Mouse (Mus musculus) myocyte (in vitro differentiated cells): ENCODE measurements at regions not wholly inside any gene's neighbourhood (a gene's known extent, or its start where the extent isn't known, plus 50 kb on each side); places are given as distances from the start of the nearest gene placed in this dataset.

Experiments used
- CEBPB ChIP-seq: IDR thresholded peaks from 2 replicates; pipeline ENCODE4 v1.6.1; 2011; ENCODE audit warnings: mild to moderate bottlenecking, moderate library complexity; ENCODE audit not compliant: poor library complexity, insufficient read depth, severe bottlenecking
- E2F4 ChIP-seq: IDR thresholded peaks from one replicate; pipeline ENCODE4 v1.6.1; 2011; ENCODE audit warnings: mild to moderate bottlenecking, control low read depth, moderate library complexity; ENCODE audit not compliant: insufficient read depth
- MAX ChIP-seq: IDR thresholded peaks from one replicate; pipeline ENCODE4 v1.6.1; 2011; ENCODE audit warnings: low read depth, mild to moderate bottlenecking, control low read depth
- MYOD1 ChIP-seq, 3 experiments: IDR thresholded peaks; one replicate each; pipeline ENCODE4 v1.6.1; 2011; ENCODE audit warnings: control low read depth in 2 of 3, low read depth in 2 of 3, mild to moderate bottlenecking in 2 of 3, moderate library complexity in 1 of 3; ENCODE audit not compliant: insufficient read length in 2 of 3, control insufficient read depth in 1 of 3
- MYOG ChIP-seq, 3 experiments: IDR thresholded peaks; one replicate each; pipeline ENCODE4 v1.6.1; 2011; ENCODE audit warnings: control low read depth in 2 of 3, low read depth in 2 of 3, mild to moderate bottlenecking in 2 of 3; ENCODE audit not compliant: insufficient read length in 2 of 3, control insufficient read depth in 1 of 3, insufficient read depth in 1 of 3
- POLR2A ChIP-seq: IDR thresholded peaks from one replicate; pipeline ENCODE4 v1.6.1; 2011; ENCODE audit warnings: low read depth, mild to moderate bottlenecking, control low read depth, moderate library complexity; ENCODE audit not compliant: insufficient read length
- POLR2AphosphoS2 ChIP-seq: IDR thresholded peaks from one replicate; pipeline ENCODE4 v1.6.1; 2011; ENCODE audit warnings: low read depth, control low read depth; ENCODE audit not compliant: insufficient read length
- REST ChIP-seq: IDR thresholded peaks from one replicate; pipeline ENCODE4 v1.6.1; 2011; ENCODE audit warnings: mild to moderate bottlenecking, control low read depth, moderate library complexity; ENCODE audit not compliant: insufficient read depth, insufficient read length
- SRF ChIP-seq: IDR thresholded peaks from one replicate; pipeline ENCODE4 v1.6.1; 2011; ENCODE audit warnings: low read depth; ENCODE audit not compliant: control insufficient read depth, insufficient read length
- TCF12 ChIP-seq: IDR thresholded peaks from one replicate; pipeline ENCODE4 v1.6.1; 2011; ENCODE audit warnings: mild to moderate bottlenecking, control low read depth; ENCODE audit not compliant: poor library complexity, insufficient read depth, severe bottlenecking
- TCF3 ChIP-seq: IDR thresholded peaks from one replicate; pipeline ENCODE4 v1.6.1; 2011; ENCODE audit warnings: low read depth, control low read depth; ENCODE audit not compliant: insufficient read length
- USF1 ChIP-seq: IDR thresholded peaks from one replicate; pipeline ENCODE4 v1.6.1; 2011; ENCODE audit warnings: low read depth, mild to moderate bottlenecking, control low read depth, moderate library complexity

- TF ChIP-seq MYOD1 (IDR thresholded peaks at IDR 0.05; ENCODE audit: control insufficient read depth in 1 of 3, insufficient read length in 2 of 3, low read depth in 2 of 3): no peak
- no peak for TF ChIP-seq POLR2A
- no peak for TF ChIP-seq TCF12
- TF ChIP-seq USF1: no peak
- no peak for TF ChIP-seq CEBPB
- TF ChIP-seq MYOG (IDR thresholded peaks at IDR 0.05; ENCODE audit: control insufficient read depth in 1 of 3, insufficient read depth in 1 of 3, insufficient read length in 2 of 3, low read depth in 2 of 3): no peak
- TF ChIP-seq E2F4: no peak
- TF ChIP-seq MAX: no peak
- no peak for TF ChIP-seq POLR2AphosphoS2
- TF ChIP-seq SRF: no peak
- no peak for TF ChIP-seq REST
- no peak for TF ChIP-seq TCF3
These were observed 211.9 kb downstream of the Map2k6 start for GRCm38 (mm10) chr11:110610831-110611230.
